Mouse (Mus musculus) stomach, postnatal 0 days (tissue): ENCODE data around the gene Pip4k2a.

ENCODE experiments used
- CTCF ChIP-seq: IDR thresholded peaks from 2 replicates; pipeline ENCODE4 v1.5.1; 2016; ENCODE audit warnings: antibody characterized with exemption, low read depth, mild to moderate bottlenecking, moderate library complexity
- EP300 ChIP-seq: optimal IDR thresholded peaks from 2 replicates; pipeline ENCODE3; 2016; ENCODE audit warnings: antibody characterized with exemption

- TF ChIP-seq CTCF (no peak), EP300 (no peak)
Observed at GRCm38 (mm10) chr2:18959008-18959407, 38.9 kb downstream of the Pip4k2a start.
